Mouse (Mus musculus) spleen, adult 2 months (tissue): Measurements from ENCODE around the gene Trpv6.

Experiments used
- CTCF ChIP-seq: fragments of 200-500 bp; IDR thresholded peaks from 2 replicates; pipeline ENCODE4 v1.5.1; 2011; ENCODE audit warnings: mild to moderate bottlenecking, inconsistent platforms; ENCODE audit not compliant: insufficient read depth, insufficient read length, insufficient replicate concordance; ENCODE audit errors: extremely low read depth
- POLR2A ChIP-seq: fragments of 200-500 bp; IDR thresholded peaks from 2 replicates; pipeline ENCODE4 v1.6.1; 2011; ENCODE audit warnings: low read depth, low read length, inconsistent platforms

GRCm38 (mm10) chr6:41630791-41631190 lies 5.4 kb downstream of the Trpv6 start:
- no peak for TF ChIP-seq CTCF
- TF ChIP-seq POLR2A = no peak
